Mouse (Mus musculus) retina, postnatal 7 days (tissue): ENCODE measurements around the gene Tenm3.
"Not testable (repeated sequence)": the region's sequence is repeated elsewhere in the genome, so short reads cannot be mapped to it uniquely, and the experiment has no call there.

ENCODE experiments used
- DNase-seq: peaks from one replicate; pipeline ENCODE4 v3.0.0-alpha.2; 2012; ENCODE audit warnings: low read depth, low spot score

The Tenm3 gene

GRCm38 (mm10) chr8:48207567-48207966 lies 636.2 kb downstream of the Tenm3 start:
- no peak for DNase-seq

- no peak for DNase-seq
Observed at GRCm38 (mm10) chr8:48206922-48207321, 636.8 kb downstream of the Tenm3 start.

- DNase-seq = no peak
Observed at GRCm38 (mm10) chr8:48204838-48205345, 638.9 kb downstream of the Tenm3 start.

- DNase-seq = no peak
Observed at GRCm38 (mm10) chr8:48204114-48204837, 639.5 kb downstream of the Tenm3 start.

- DNase-seq = no peak
Observed at GRCm38 (mm10) chr8:48203611-48204010, 640.1 kb downstream of the Tenm3 start.

GRCm38 (mm10) chr8:48203161-48203560 lies 640.6 kb downstream of the Tenm3 start:
- DNase-seq = no peak

GRCm38 (mm10) chr8:48202632-48203031 lies 641.1 kb downstream of the Tenm3 start:
- DNase-seq = no peak

GRCm38 (mm10) chr8:48199171-48199570 lies 644.6 kb downstream of the Tenm3 start:
- DNase-seq = no peak

- no peak for DNase-seq
Observed at GRCm38 (mm10) chr8:48195971-48196370, 647.8 kb downstream of the Tenm3 start.

- DNase-seq = no peak
Observed at GRCm38 (mm10) chr8:48188586-48188985, 655.2 kb downstream of the Tenm3 start.

- DNase-seq = no peak
Observed at GRCm38 (mm10) chr8:48183758-48184157, 660.0 kb downstream of the Tenm3 start.

GRCm38 (mm10) chr8:48181000-48181399 lies 662.8 kb downstream of the Tenm3 start:
- DNase-seq = no peak

- not testable (repeated sequence) for DNase-seq
Observed at GRCm38 (mm10) chr8:48180146-48180545, 663.6 kb downstream of the Tenm3 start.

- no peak for DNase-seq
Observed at GRCm38 (mm10) chr8:48178993-48179392, 664.8 kb downstream of the Tenm3 start.

GRCm38 (mm10) chr8:48177876-48178275 lies 665.9 kb downstream of the Tenm3 start:
- DNase-seq = no peak
